Mouse (Mus musculus): Measurements from ENCODE around the gene Foxk2. TPM values are rescaled to one million over a fixed set of nuclear protein-coding genes. Genes with fewer than 3 reads are reported as not detected.

The Foxk2 gene
- polyA plus RNA-seq, 1 experiment from 2014 or later = 7.0 TPM

Other genes starting within 250 kb of the Foxk2 start
- gene Cd7, start 220.6 kb upstream of the Foxk2 start, polyA plus RNA-seq (2015; fragmentation: Nextera tagmentation; extraction: Ambion mirVana) = 17.9 and 25.7 TPM in 2 replicates
- gene Sectm1b, start 196.4 kb upstream of the Foxk2 start, polyA plus RNA-seq (2015; fragmentation: Nextera tagmentation; extraction: Ambion mirVana) = 0.27 and 0.53 TPM in 2 replicates
- 2.5 and 4.1 TPM in 2 replicates for gene Sectm1a, start 178.8 kb upstream of the Foxk2 start, polyA plus RNA-seq (2015; fragmentation: Nextera tagmentation; extraction: Ambion mirVana)
- gene Tex19.2, start 141.3 kb upstream of the Foxk2 start, polyA plus RNA-seq (2015; fragmentation: Nextera tagmentation; extraction: Ambion mirVana) = 0.10 and 0.13 TPM in 2 replicates
- not detected in 2 replicates for gene Tex19.1, start 113.8 kb upstream of the Foxk2 start, polyA plus RNA-seq (2015; fragmentation: Nextera tagmentation; extraction: Ambion mirVana)
- 0.37 and 0.61 TPM in 2 replicates for gene Uts2r, start 99.7 kb upstream of the Foxk2 start, polyA plus RNA-seq (2015; fragmentation: Nextera tagmentation; extraction: Ambion mirVana)
- gene Hexdc, start 55.6 kb upstream of the Foxk2 start, polyA plus RNA-seq (2015; fragmentation: Nextera tagmentation; extraction: Ambion mirVana) = 3.0 and 3.3 TPM in 2 replicates
- 15.7 TPM in 2 replicates for gene Ogfod3, start 55.3 kb upstream of the Foxk2 start, polyA plus RNA-seq (2015; fragmentation: Nextera tagmentation; extraction: Ambion mirVana)
- gene Cybc1, start 30.7 kb upstream of the Foxk2 start, polyA plus RNA-seq (2015; fragmentation: Nextera tagmentation; extraction: Ambion mirVana) = 66.9 and 68.0 TPM in 2 replicates
- 28.5 and 41.6 TPM in 2 replicates for gene Narf, start 22.7 kb upstream of the Foxk2 start, polyA plus RNA-seq (2015; fragmentation: Nextera tagmentation; extraction: Ambion mirVana)
- 57.6 and 58.9 TPM in 2 replicates for gene Wdr45b, start 94.5 kb downstream of the Foxk2 start, polyA plus RNA-seq (2015; fragmentation: Nextera tagmentation; extraction: Ambion mirVana)
- gene Rab40b, start 128.3 kb downstream of the Foxk2 start, polyA plus RNA-seq (2015; fragmentation: Nextera tagmentation; extraction: Ambion mirVana) = 0.64 and 1.0 TPM in 2 replicates
- 7.4 and 7.8 TPM in 2 replicates for gene Fn3krp, start 161.4 kb downstream of the Foxk2 start, polyA plus RNA-seq (2015; fragmentation: Nextera tagmentation; extraction: Ambion mirVana)
- 6.8 and 6.9 TPM in 2 replicates for gene Fn3k, start 174.9 kb downstream of the Foxk2 start, polyA plus RNA-seq (2015; fragmentation: Nextera tagmentation; extraction: Ambion mirVana)
- 45.5 and 51.7 TPM in 2 replicates for gene Tbcd, start 192.0 kb downstream of the Foxk2 start, polyA plus RNA-seq (2015; fragmentation: Nextera tagmentation; extraction: Ambion mirVana)

All from thymus, postnatal 0 days (tissue).